Mouse (Mus musculus) G1E-ER4 (cell line): ENCODE results near the gene Tril. TPM values are rescaled to one million over a fixed set of nuclear protein-coding genes. Genes with fewer than 3 reads are reported as not detected.

ENCODE experiments used
- GATA1 ChIP-seq: IDR thresholded peaks from one replicate; pipeline ENCODE4 v1.8.0; 2012; ENCODE audit warnings: low read length, inconsistent platforms
- polyA plus RNA-seq: library from polyadenylated mRNA; stranded (reverse); fragments of >175 nt; gene quantifications from 2 replicates; pipeline ENCODE4 v1.2.3, GENCODE M21; 2012

Tril gene
- polyA plus RNA-seq, 1 experiment, result not detected

DNA sequence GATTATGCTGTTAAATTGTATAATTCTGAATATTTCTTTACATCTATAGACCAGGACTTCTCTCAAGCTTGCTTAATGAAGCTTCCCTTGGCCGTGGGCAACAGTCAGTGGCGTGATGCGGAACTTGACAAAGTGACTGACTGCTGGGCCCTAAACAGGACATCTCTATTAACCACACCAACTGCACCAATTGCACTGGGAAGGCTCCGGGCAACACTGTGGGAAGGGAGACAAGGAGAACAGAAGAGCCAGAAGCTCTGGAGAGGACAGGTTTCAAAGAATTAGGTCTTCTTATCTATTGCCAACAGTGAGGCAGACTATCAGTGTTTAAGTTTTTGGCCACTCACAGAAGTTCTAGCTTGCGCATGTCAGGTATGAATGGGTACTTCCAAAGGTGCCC lies 38.4 kb downstream of the Tril start:
- no peak for TF ChIP-seq GATA1

DNA sequence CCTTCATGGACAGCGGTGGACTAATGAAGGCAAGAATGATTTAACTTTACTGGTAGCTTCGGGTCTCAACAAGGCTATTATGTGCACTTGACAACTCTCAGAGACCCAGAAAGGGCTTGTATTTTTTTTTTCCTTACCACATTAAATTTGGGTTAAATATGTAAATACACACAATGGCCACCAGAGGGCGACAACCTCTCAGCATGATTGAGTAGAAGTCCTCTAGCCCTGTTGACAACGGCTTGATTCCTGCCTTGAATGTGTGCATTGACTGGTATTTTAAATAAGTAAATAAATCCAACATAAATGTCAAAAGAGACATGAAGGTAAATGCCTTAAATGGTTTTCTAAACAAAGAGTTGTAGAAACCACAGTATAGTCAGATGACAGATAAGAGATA lies 39.5 kb downstream of the Tril start:
- no peak for TF ChIP-seq GATA1

DNA sequence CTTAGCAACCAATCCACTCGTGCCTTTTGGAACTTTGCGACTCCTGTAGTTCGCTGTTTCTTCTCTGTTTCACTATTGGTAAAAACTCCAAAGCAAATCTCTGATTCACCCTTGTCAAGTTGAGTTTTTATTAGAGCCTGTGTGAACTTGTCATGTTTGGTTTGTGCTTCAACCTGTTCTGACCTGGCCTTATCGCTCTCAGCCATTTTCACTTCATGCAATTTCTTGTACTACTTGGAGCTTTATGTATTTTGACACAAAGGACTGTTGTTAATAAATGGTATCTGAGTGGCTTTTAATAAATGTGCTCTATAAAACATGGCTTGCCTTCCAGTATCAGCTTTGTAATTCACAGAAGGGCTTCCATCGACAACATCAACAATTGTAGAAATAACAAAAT lies 40.6 kb downstream of the Tril start:
- no peak for TF ChIP-seq GATA1

DNA sequence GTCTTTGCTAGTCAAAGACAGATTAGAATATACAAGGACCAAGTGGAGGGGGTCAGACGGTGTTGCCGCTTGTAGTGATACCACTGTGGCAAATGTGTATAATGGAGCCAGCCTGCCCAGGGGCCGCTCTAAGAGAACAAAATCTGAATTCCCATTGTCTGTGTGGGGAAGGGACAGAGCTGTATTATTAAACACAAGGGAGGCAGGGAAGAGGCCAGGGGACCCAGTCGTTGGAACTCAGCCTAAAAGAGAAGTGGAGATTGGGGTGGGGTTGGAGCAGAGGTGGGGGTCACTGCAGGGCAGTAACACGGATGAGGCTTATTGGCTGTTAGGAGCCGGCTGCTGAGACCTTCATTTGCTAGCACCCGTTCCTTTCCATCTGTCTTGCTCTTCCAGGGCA lies 41.1 kb downstream of the Tril start:
- no peak for TF ChIP-seq GATA1

DNA sequence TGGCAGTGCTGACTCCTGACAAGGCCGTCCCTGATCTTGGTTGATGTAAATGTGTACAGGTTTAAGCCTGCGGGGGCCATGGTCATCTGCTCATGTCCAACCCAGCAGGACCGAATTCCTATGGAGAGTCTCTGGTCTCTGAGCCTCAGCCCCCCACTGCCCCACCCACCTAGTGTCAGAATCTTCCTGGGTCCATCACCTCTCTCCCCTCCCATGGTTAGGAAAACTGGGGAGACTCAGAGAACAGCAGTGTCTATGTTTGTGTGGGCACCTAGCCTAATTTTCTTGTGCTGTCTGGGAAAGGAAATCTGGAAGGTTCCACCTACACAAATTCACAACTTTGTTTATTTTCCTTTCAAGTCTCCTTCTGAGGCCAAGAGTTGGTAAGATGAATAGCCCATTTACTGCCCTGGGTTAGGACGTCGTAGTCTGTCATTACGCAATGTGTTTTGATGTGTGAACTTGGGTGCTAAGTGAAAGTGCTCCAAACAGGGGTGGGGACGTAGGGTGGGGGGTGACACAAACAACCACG lies 42.1 kb downstream of the Tril start:
- TF ChIP-seq GATA1, result no peak

DNA sequence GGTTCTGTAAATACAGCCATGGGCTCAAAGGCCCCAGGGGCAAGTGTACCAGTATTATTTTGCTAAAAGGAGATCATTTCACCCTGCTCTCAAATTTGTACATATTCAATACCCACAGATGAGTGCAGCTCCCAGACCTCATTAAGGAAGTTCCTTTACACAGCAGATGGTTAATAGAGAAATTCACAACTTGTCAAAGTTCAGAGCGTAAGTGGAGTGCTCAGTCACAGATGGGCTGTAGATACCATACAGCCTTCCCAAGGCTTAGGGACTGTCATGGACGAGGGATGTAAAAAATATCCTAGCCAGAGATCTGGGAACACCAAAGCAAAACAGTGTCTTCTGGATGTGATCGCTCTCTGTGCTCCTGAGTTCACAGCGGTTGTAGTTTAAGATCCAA lies 52.4 kb downstream of the Tril start:
- TF ChIP-seq GATA1, result no peak

DNA sequence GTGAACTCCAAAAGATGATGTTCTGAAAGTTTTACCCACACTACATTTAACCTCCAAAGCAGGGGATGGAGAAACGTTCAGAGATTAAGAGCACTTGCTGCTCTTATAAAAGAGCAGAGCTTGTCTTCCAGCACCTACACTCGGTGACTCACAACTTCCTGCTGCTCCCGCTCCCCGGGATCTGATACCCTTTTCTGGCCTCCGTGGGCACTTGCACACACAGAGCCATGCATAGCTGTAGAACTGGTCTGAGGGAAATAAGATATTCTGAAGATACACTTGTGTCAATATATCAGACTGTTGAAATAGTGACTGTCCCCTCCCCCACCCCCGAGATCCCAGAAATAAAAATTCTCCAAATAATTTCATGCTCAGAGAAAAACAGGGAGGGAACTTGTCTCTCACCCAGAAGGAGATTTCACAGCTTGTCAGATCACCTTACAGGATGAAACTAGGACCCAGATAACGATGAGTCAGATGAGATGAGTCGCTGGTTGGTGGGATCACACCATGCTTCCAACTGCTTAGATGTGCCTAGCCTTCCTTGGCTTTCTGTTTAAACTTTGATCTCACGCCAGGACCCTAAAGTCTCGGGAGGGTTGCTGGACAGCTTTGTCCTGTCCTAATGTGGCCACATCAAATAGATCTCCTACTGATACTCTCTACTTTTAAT lies 54.3 kb downstream of the Tril start:
- no peak for TF ChIP-seq GATA1

DNA sequence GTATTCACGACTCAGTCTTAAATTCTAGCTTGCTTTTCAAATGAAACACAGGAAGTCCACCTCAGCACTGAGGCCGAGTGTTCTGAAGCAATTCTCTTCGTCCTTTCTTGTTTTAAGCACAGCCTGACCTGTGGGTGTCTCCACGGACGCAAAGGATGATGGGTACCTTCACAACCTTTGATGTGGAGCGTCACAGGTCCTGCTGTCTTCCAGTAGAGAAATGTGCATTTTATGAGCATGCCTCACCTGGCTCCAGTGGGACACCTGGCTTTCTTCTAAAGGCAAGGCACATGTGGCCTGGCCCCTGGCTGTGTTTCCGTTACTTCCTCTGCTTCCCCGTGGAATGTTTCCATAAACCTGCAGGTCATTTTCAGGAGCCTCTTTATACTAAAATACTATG lies 54.9 kb downstream of the Tril start:
- TF ChIP-seq GATA1, result no peak

Other genes starting within 250 kb of the Tril start
- gene Cpvl, start 157.8 kb upstream of the Tril start, polyA plus RNA-seq, result not detected in 2 replicates
- gene Chn2, start 218.7 kb upstream of the Tril start, polyA plus RNA-seq, result not detected in 2 replicates